Mouse (Mus musculus) embryonic facial prominence, embryonic 11.5 days (tissue): ENCODE results near the gene Gli2. TPM values are rescaled to one million over a fixed set of nuclear protein-coding genes. Genes with fewer than 3 reads are reported as not detected.

Experiments
- ATAC-seq: fragments of 200-750 bp; cut with Nextera tagmentation; replicated peaks from 2 replicates; pipeline ENCODE4 v1.8.0; 2017; ENCODE audit warnings: low read depth; ENCODE audit not compliant: insufficient number of reproducible peaks, low FRiP score, low TSS enrichment
- DNase-seq: peaks from one replicate; pipeline ENCODE4 v3.0.0-alpha.2; 2015; ENCODE audit warnings: low spot score
- H3K27ac ChIP-seq: fragments of 300-500 bp; sonication (generic); replicated peaks from 2 replicates; pipeline ENCODE4 v1.5.1; 2014; ENCODE audit warnings: mild to moderate bottlenecking, low read depth, low read length, control low read depth
- H3K27me3 ChIP-seq: fragments of 300-500 bp; sonication (generic); 2 replicates; pipeline ENCODE4 v1.6.1; 2014; ENCODE audit warnings: mild to moderate bottlenecking, low read length, moderate library complexity, mixed read lengths; ENCODE audit not compliant: control insufficient read depth, insufficient read depth
- H3K36me3 ChIP-seq: fragments of 300-500 bp; sonication (generic); replicated peaks from 2 replicates; pipeline ENCODE4 v1.6.1; 2014; ENCODE audit warnings: low read depth, mild to moderate bottlenecking, low read length, moderate library complexity, mixed read lengths; ENCODE audit not compliant: control insufficient read depth, insufficient read depth
- H3K4me1 ChIP-seq: fragments of 300-500 bp; sonication (generic); 2 replicates; pipeline ENCODE4 v1.6.1; 2014; ENCODE audit warnings: low read length, mixed read lengths; ENCODE audit not compliant: control insufficient read depth, insufficient read depth
- H3K4me2 ChIP-seq: fragments of 300-500 bp; sonication (generic); 2 replicates; pipeline ENCODE4 v1.6.1; 2014; ENCODE audit warnings: low read depth, mild to moderate bottlenecking, control low read depth, low read length, moderate library complexity
- H3K4me3 ChIP-seq: fragments of 300-500 bp; sonication (generic); 2 replicates; pipeline ENCODE4 v1.5.1; 2014; ENCODE audit warnings: low read depth, low read length, control low read depth
- H3K9ac ChIP-seq: fragments of 300-500 bp; sonication (generic); replicated peaks from 2 replicates; pipeline ENCODE4 v1.6.1; 2014; ENCODE audit warnings: mild to moderate bottlenecking, control low read depth, low read length
- H3K9me3 ChIP-seq: fragments of 300-500 bp; sonication (generic); replicated peaks from 2 replicates; pipeline ENCODE4 v1.6.1; 2016; ENCODE audit warnings: mild to moderate bottlenecking, low read length, inconsistent platforms, mixed read lengths; ENCODE audit not compliant: control insufficient read depth
- WGBS: fragments of 180-500 bp; shearing (Covaris S2); extraction: QIAGEN DNeasy Blood & Tissue Kit; methylation state at CpG from one replicate; pipeline ENCODE4 v1.1.7; 2014; 5-methylcytosine and 5-hydroxymethylcytosine counted together
- polyA plus RNA-seq: library from polyadenylated mRNA; unstranded; fragments of >200 nt; fragmentation: Nextera tagmentation; extraction: Ambion mirVana; gene quantifications from 2 replicates; pipeline ENCODE4 v1.2.1, GENCODE M21; 2014

Gli2 gene
- polyA plus RNA-seq, 1 experiment from 2014 or later: 13.3 TPM

DNA sequence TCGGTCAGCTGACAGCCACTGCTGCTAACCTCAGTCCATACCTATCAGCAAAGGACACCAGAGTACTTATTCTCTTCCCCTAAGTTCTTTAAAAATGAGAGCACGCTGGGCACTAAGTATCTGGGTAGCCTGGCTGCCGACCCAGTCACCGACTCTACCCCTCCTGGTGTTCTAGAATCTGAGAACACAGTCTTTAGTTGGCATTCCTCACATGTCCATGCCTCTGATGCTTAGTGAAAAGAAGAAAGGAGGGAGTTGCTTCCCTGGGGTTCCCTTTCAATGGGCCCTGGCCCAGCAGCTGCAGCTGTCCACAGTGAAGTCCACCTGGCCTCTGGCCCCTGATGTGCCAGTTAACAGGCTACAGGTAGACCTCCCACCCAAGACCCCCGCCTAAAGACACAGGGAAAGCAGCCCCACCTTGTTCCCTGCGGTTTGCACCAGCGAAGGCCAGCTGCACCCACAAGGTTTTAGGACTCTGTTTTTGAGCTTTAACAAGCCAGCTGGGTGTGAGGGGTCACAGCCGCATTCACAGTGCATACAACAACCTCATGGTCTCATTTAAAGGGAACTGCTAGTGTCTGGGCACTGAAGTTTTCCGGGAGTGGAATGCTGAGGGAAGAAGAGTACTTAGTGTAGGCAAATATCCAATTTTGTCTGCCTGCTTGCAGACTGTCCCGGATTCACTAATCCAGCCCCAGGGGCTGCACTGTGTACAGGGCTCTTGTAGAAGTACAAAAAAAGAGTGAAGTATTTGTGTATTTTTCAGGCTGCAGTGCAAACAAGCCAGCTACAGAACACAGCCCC lies 3.4 kb downstream of the Gli2 start:
- DNase-seq (peak; percentile 28), ATAC-seq (no peak)
- Histone ChIP-seq H3K9ac (peak overlapping the region; percentile 76), H3K4me3 (peak overlapping the region; percentile 55), H3K4me2 (peak overlapping the region; percentile 53), H3K36me3 (no peaks in the 10 kb centered on the region), H3K4me1 (peaks cover 3% of the 10 kb centered on the region), H3K9me3 (no peaks in the 10 kb centered on the region), H3K27ac (peak overlapping the region; percentile 7; the same call in 1 of the 2 replicates), H3K27me3 (no peaks in the 10 kb centered on the region)
- 6% methylated on average over 10 of the region's 10 CpGs for WGBS

DNA sequence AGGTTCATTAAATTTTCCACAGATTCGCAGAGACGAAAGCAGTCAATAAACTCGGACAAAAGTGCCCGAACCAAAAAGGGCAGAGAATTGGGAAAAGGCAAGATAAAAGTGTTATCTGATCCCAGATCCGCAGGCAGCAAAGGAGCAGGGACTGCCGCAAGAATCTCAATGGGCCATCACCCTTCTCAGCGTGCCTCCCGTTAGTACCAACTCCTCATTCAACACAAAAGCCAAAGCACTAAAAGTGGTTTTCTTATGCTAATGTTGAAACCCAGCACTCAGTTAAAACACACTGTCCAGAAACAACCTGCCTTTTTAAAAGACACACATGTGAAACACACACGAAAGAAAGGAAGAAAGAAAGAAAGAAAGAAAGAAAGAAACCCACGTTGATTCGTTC lies 4.4 kb downstream of the Gli2 start:
- ATAC-seq (no peak), DNase-seq (peak; percentile 38)
- Histone ChIP-seq H3K9ac (peak overlapping the region; percentile 61), H3K4me2 (peak overlapping the region; percentile 42), H3K27me3 (no peaks in the 10 kb centered on the region), H3K4me1 (peaks cover 3% of the 10 kb centered on the region), H3K4me3 (no peak overlapping the region), H3K9me3 (no peaks in the 10 kb centered on the region), H3K27ac (no peak overlapping the region), H3K36me3 (no peaks in the 10 kb centered on the region)
- under 1% methylated on average over 11 of the region's 11 CpGs for whole genome bisulfite sequencing

- 0% methylated on average over 6 of the region's 6 CpGs for WGBS
- no peaks in the 10 kb centered on the region for H3K36me3 ChIP-seq
- H3K27ac ChIP-seq: peak overlapping the region; percentile 94
- H3K4me3 ChIP-seq: peak overlapping the region; percentile 14
- peak overlapping the region; percentile 61 for H3K9ac ChIP-seq
- DNase-seq (peak; percentile 33), ATAC-seq (no peak)
- no peaks in the 10 kb centered on the region for H3K9me3 ChIP-seq
- peak overlapping the region; percentile 42 for H3K4me2 ChIP-seq
- H3K27me3 ChIP-seq: no peaks in the 10 kb centered on the region
- H3K4me1 ChIP-seq: peaks cover 3% of the 10 kb centered on the region
Observed at GRCm38 (mm10) chr1:119048547-119048946, 4.9 kb downstream of the Gli2 start.

GRCm38 (mm10) chr1:119047462-119048371 lies 5.7 kb downstream of the Gli2 start:
- peak overlapping the region; percentile 47 for H3K4me3 ChIP-seq
- H3K27ac ChIP-seq: peak overlapping the region; percentile 94
- peak; percentile 68 for DNase-seq
- H3K9ac ChIP-seq: peak overlapping the region; percentile 84
- H3K4me1 ChIP-seq: peaks cover 3% of the 10 kb centered on the region
- no peaks in the 10 kb centered on the region for H3K9me3 ChIP-seq
- no peaks in the 10 kb centered on the region for H3K36me3 ChIP-seq
- peak; percentile 41; the same call in 1 of the 2 replicates for ATAC-seq
- H3K4me2 ChIP-seq: peak overlapping the region; percentile 85
- H3K27me3 ChIP-seq: no peaks in the 10 kb centered on the region
- 1% methylated on average over 52 of the region's 61 CpGs for WGBS

- Histone ChIP-seq H3K4me1 (peaks cover 14% of the 10 kb centered on the region), H3K4me2 (no peak overlapping the region), H3K9me3 (no peaks in the 10 kb centered on the region), H3K27ac (no peak overlapping the region), H3K4me3 (no peak overlapping the region), H3K36me3 (no peaks in the 10 kb centered on the region), H3K27me3 (no peaks in the 10 kb centered on the region), H3K9ac (no peak overlapping the region)
- DNase-seq (no peak), ATAC-seq (no peak)
- 91% methylated on average over 1 of the region's 1 CpGs for WGBS
Observed at GRCm38 (mm10) chr1:119038436-119038835, 15.0 kb downstream of the Gli2 start.

- 40% methylated on average over 8 of the region's 8 CpGs for WGBS
- Histone ChIP-seq H3K27me3 (no peaks in the 10 kb centered on the region), H3K36me3 (no peaks in the 10 kb centered on the region), H3K9me3 (no peaks in the 10 kb centered on the region), H3K27ac (no peak overlapping the region), H3K4me3 (no peak overlapping the region), H3K4me2 (no peak overlapping the region), H3K9ac (no peak overlapping the region), H3K4me1 (peaks cover 17% of the 10 kb centered on the region)
- peak; percentile 40 for DNase-seq
- ATAC-seq: no peak
Observed at GRCm38 (mm10) chr1:119035931-119036330, 17.5 kb downstream of the Gli2 start.

GRCm38 (mm10) chr1:119035301-119035700 lies 18.1 kb downstream of the Gli2 start:
- Histone ChIP-seq H3K9me3 (no peaks in the 10 kb centered on the region), H3K9ac (no peak overlapping the region), H3K36me3 (no peaks in the 10 kb centered on the region), H3K4me3 (no peak overlapping the region), H3K27me3 (no peaks in the 10 kb centered on the region), H3K27ac (0 out of 2 replicates have a peak overlapping the region, but pooled peaks have one; percentile 11), H3K4me2 (peak overlapping the region; percentile 17), H3K4me1 (peaks cover 17% of the 10 kb centered on the region)
- ATAC-seq (0 out of 2 replicates have a peak, but pooled peaks have one; percentile 9), DNase-seq (peak; percentile 73)
- WGBS: 25% methylated on average over 9 of the region's 9 CpGs
